Mouse (Mus musculus): ENCODE data around the gene Tial1. TPM values are rescaled to one million over a fixed set of nuclear protein-coding genes. Genes with fewer than 3 reads are reported as not detected.
A peak's percentile ranks its signal among the peaks of the same experiment; 100 is the strongest.

Tial1 gene
- total and polyA plus RNA-seq, 3 experiments: 42.7 to 126 TPM; not detected in 1

DNA sequence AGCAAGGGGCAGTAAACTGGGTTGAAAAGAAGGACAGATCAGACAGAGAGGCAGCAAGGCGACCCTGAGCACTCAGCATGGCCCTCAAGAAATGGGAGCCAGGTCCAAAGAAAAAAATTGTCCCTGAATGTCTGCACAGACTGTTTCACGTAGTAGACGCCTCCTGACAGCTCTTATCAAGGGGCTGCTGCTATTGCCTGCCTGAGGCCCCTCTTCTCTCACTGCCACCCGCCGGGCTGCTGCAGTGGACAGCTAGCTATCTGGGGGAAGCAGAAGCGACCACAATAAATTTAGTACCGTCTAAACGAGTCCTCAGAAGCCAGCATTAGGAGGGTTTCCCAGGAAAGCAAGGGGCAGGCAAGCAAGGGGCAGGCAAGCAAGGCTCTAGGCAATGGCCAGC, 47.1 kb downstream of the Tial1 start:
- H3K9ac ChIP-seq (ENCODE audit: control insufficient read depth, low read depth, low read length, poor library complexity, severe bottlenecking): peak overlapping the region; percentile 39
- peaks cover 2% of the 10 kb centered on the region for H3K79me2 ChIP-seq (ENCODE audit: control insufficient read depth, insufficient read depth, low read length, poor library complexity)
- no peaks in the 10 kb centered on the region for H3K9me3 ChIP-seq (replicated peaks; ENCODE audit: insufficient read depth, low read length)
- DNase-seq (ENCODE audit: low read depth, low spot score): peak; percentile 75
- peaks cover 3 to 43% of the 10 kb centered on the region in 2 experiments; a peak in 3 of 4 replicates for H3K4me1 ChIP-seq (ENCODE audit: control insufficient read depth in 1 of 2, insufficient read depth in 2 of 2, low read length in 2 of 2)
- H3K27me3 ChIP-seq (ENCODE audit: control insufficient read depth in 1 of 2, insufficient read depth in 2 of 2, low read length in 2 of 2): no peaks in the 10 kb centered on the region; a peak in 1 of 4 replicates
- H3K27ac ChIP-seq (ENCODE audit: control insufficient read depth, low read depth, low read length): peak overlapping the region; percentile 35
- H3K4me3 ChIP-seq (ENCODE audit: control insufficient read depth in 1 of 2, insufficient read depth in 1 of 2, low read depth in 2 of 2, low read length in 2 of 2): peak overlapping the region; percentile 15 to 29
- peaks cover 0 to 23% of the 10 kb centered on the region in 2 experiments; a peak in 2 of 4 replicates for H3K36me3 ChIP-seq (ENCODE audit: control insufficient read depth in 1 of 2, insufficient read depth in 2 of 2, low read length in 2 of 2)
- peak; percentile 71 for TF ChIP-seq ZNF384 (IDR thresholded peaks at IDR 0.05; ENCODE audit: low read depth, low read length)
- TF ChIP-seq MAX (IDR thresholded peaks at IDR 0.05; ENCODE audit: low read length): no peak
- TF ChIP-seq TBP (IDR thresholded peaks at IDR 0.05; ENCODE audit: low read depth, low read length): no peak
- TF ChIP-seq ZMIZ1 (IDR thresholded peaks at IDR 0.05; ENCODE audit: low read depth, low read length): no peak
- TF ChIP-seq SIN3A (IDR thresholded peaks at IDR 0.05; ENCODE audit: low read length): peak; percentile 24; the same call in 1 of the 2 replicates
- TF ChIP-seq USF2 (IDR thresholded peaks at IDR 0.05; ENCODE audit: borderline replicate concordance in 1 of 2, insufficient read depth in 1 of 2, low read depth in 1 of 2, low read length in 2 of 2): no peak
- TF ChIP-seq GATA1 (IDR thresholded peaks at IDR 0.05; ENCODE audit: low read depth, low read length): peak; percentile 51; the same call in 1 of the 2 replicates
- TF ChIP-seq NELFE (IDR thresholded peaks at IDR 0.05; ENCODE audit: low read depth, low read length): no peak
- TF ChIP-seq MEF2A (IDR thresholded peaks at IDR 0.05; ENCODE audit: extremely low read depth, insufficient replicate concordance, low read depth, low read length, poor library complexity, severe bottlenecking): no peak
- no peak for TF ChIP-seq GABPA (IDR thresholded peaks at IDR 0.05; ENCODE audit: low read depth, low read length)
- no peak for TF ChIP-seq USF1 (IDR thresholded peaks at IDR 0.05; ENCODE audit: low read depth, low read length)
- no peak for TF ChIP-seq ZC3H11A (IDR thresholded peaks at IDR 0.05; ENCODE audit: low read depth, low read length)
- TF ChIP-seq MYC (IDR thresholded peaks at IDR 0.05; ENCODE audit: low read depth, low read length): peak; percentile 12; the same call in 1 of the 2 replicates
- no peak for TF ChIP-seq E2F4 (IDR thresholded peaks at IDR 0.05; ENCODE audit: borderline replicate concordance, low read depth, low read length)
- no peak for TF ChIP-seq ETS1 (IDR thresholded peaks at IDR 0.05; ENCODE audit: low read depth, low read length)
- TF ChIP-seq RCOR1 (IDR thresholded peaks at IDR 0.05; ENCODE audit: low read depth, low read length): 0 out of 2 replicates have a peak, but pooled peaks have one; percentile 23
- no peak for TF ChIP-seq ELF1 (IDR thresholded peaks at IDR 0.05; ENCODE audit: low read depth, low read length)
- TF ChIP-seq JUND (IDR thresholded peaks at IDR 0.05; ENCODE audit: low read depth, low read length): no peak
- no peak for TF ChIP-seq HCFC1 (IDR thresholded peaks at IDR 0.05; ENCODE audit: low read depth, low read length)
- no peak for TF ChIP-seq MAFK (IDR thresholded peaks at IDR 0.05; ENCODE audit: borderline replicate concordance, low read depth, low read length)
- no peak for TF ChIP-seq CHD2 (IDR thresholded peaks at IDR 0.05; ENCODE audit: low read length)
- peak; percentile 82 for TF ChIP-seq TAL1 (IDR thresholded peaks at IDR 0.05; ENCODE audit: low read length)
- TF ChIP-seq NRF1 (IDR thresholded peaks at IDR 0.05; ENCODE audit: insufficient read depth, low read depth, low read length, poor library complexity, severe bottlenecking): no peak
- TF ChIP-seq ZKSCAN1 (IDR thresholded peaks at IDR 0.05; ENCODE audit: low read depth, low read length): no peak
- TF ChIP-seq EP300 (IDR thresholded peaks at IDR 0.05; ENCODE audit: low read depth in 1 of 2, low read length in 2 of 2): peak; percentile 69 to 83
- peak; percentile 75 for TF ChIP-seq TCF12 (IDR thresholded peaks at IDR 0.05; ENCODE audit: low read depth, low read length)
- TF ChIP-seq MXI1 (IDR thresholded peaks at IDR 0.05; ENCODE audit: low read depth, low read length): no peak
- no peak for TF ChIP-seq POLR2A (IDR thresholded peaks at IDR 0.05; ENCODE audit: control insufficient read depth in 1 of 2, insufficient read depth in 1 of 2, low read depth in 1 of 2, low read length in 2 of 2, poor library complexity in 1 of 2)
- no peak; the same call in 1 of the 2 replicates for TF ChIP-seq MAZ (IDR thresholded peaks at IDR 0.05; ENCODE audit: low read depth, low read length)
- no peak for TF ChIP-seq CTCF (IDR thresholded peaks at IDR 0.05 in 2 of 3, conservative IDR thresholded peaks at IDR 0.05 in 1 of 3; ENCODE audit: control insufficient read depth in 1 of 3, insufficient read depth in 1 of 3, low read depth in 2 of 3, low read length in 3 of 3, poor library complexity in 1 of 3, severe bottlenecking in 1 of 3)
- TF ChIP-seq BHLHE40 (IDR thresholded peaks at IDR 0.05; ENCODE audit: borderline replicate concordance, low read depth, low read length): no peak
- no peak for TF ChIP-seq SMC3 (IDR thresholded peaks at IDR 0.05; ENCODE audit: low read depth, low read length)
- no peak for TF ChIP-seq POLR2AphosphoS5 (IDR thresholded peaks at IDR 0.05; ENCODE audit: borderline replicate concordance, low read depth, low read length)
- TF ChIP-seq CHD1 (IDR thresholded peaks at IDR 0.05; ENCODE audit: low read depth, low read length): no peak
- TF ChIP-seq KAT2A (conservative IDR thresholded peaks at IDR 0.05; ENCODE audit: low read depth, low read length): no peak
- TF ChIP-seq MYB (IDR thresholded peaks at IDR 0.05; ENCODE audit: low read depth, low read length): 0 out of 2 replicates have a peak, but pooled peaks have one; percentile 21
- TF ChIP-seq RAD21 (IDR thresholded peaks at IDR 0.05; ENCODE audit: low read depth, low read length): no peak
